Mouse (Mus musculus): ENCODE measurements around the gene Ccdc85b.
"Not testable (repeated sequence)": the region's sequence is repeated elsewhere in the genome, so short reads cannot be mapped to it uniquely, and the experiment has no call there.

- TF ChIP-seq CTCF (IDR thresholded peaks at IDR 0.05; ENCODE audit: control insufficient read depth, insufficient read depth, insufficient read length); CEBPB (IDR thresholded peaks at IDR 0.05; ENCODE audit: low read depth); MYOD1 (IDR thresholded peaks at IDR 0.05; ENCODE audit: control insufficient read depth, insufficient read length, low read depth); MAX (IDR thresholded peaks at IDR 0.05); MYOG (IDR thresholded peaks at IDR 0.05; ENCODE audit: control insufficient read depth, extremely low read depth, insufficient read length): not testable (repeated sequence)
Observed at GRCm38 (mm10) chr19:5489721-5490120, 32.0 kb upstream of the Ccdc85b start.

Data from C2C12 (cell line).